Comparison of ENCODE assay signal across 8 mouse cellular contexts in genomic region chr5:134186961-134187731, GRCm38 (mm10). TPM values are rescaled to one million over a fixed set of nuclear protein-coding genes. Genes with fewer than 3 reads are reported as not detected.
DNase-seq lines count a peak whose midpoint lies in the region; ATAC-seq and TF ChIP-seq lines count a peak whose summit lies in the region.

No protein-coding gene starts in this region.

- TF ChIP-seq CTCF in kidney, adult 2 months (conservative IDR thresholded peaks at IDR 0.05; ENCODE audit: insufficient read depth, insufficient read length, low read depth, low read length) = peak; percentile 94
- peak; percentile 94 for TF ChIP-seq CTCF in lung, adult 2 months (IDR thresholded peaks at IDR 0.05; ENCODE audit: insufficient read depth, low read length)

- no peak overlapping the region for H3K27ac ChIP-seq in kidney, adult 2 months (ENCODE audit: insufficient read depth, low read depth, low read length)
- H3K27ac ChIP-seq in kidney, embryonic 14.5 days (ENCODE audit: low read depth, low read length) = no peak overlapping the region
- H3K27ac ChIP-seq in ES-E14 (ENCODE audit: insufficient read depth, low read depth, low read length, poor library complexity, severe bottlenecking) = no peak overlapping the region

- H3K4me2 ChIP-seq in kidney, embryonic 14.5 days (replicated peaks; ENCODE audit: low read depth, low read length) = no peak overlapping the region

- no peaks in the 10 kb centered on the region for H3K9me3 ChIP-seq in kidney, embryonic 14.5 days (ENCODE audit: control insufficient read depth, low read length)
- no peaks in the 10 kb centered on the region for H3K9me3 ChIP-seq in ES-E14 (ENCODE audit: control insufficient read depth, insufficient read depth, low read depth, low read length)

- no peaks in the 10 kb centered on the region for H3K36me3 ChIP-seq in kidney, adult 2 months (ENCODE audit: control insufficient read depth, insufficient read depth, low read length)
- H3K36me3 ChIP-seq in kidney, embryonic 14.5 days (ENCODE audit: control insufficient read depth, insufficient read depth, low read length) = no peaks in the 10 kb centered on the region
- no peaks in the 10 kb centered on the region for H3K36me3 ChIP-seq in ES-E14 (ENCODE audit: control insufficient read depth, insufficient read depth, low read length, poor library complexity, severe bottlenecking)

- no peak overlapping the region for H3K4me3 ChIP-seq in kidney, adult 2 months (ENCODE audit: insufficient read depth, low read depth, low read length)
- H3K4me3 ChIP-seq in kidney, embryonic 14.5 days (ENCODE audit: low read length) = no peak overlapping the region
- H3K4me3 ChIP-seq in ES-E14 (ENCODE audit: insufficient read depth in 1 of 2, low read depth in 1 of 2, low read length in 2 of 2, poor library complexity in 1 of 2, severe bottlenecking in 1 of 2) = no peak overlapping the region
- H3K4me3 ChIP-seq in lung, adult 2 months (replicated peaks; ENCODE audit: extremely low read depth, low read depth, low read length) = no peak overlapping the region

- no peak for ATAC-seq in kidney, embryonic 14.5 days (ENCODE audit: low FRiP score, low TSS enrichment)
- ATAC-seq in activated CD4-positive, CD25-positive, alpha-beta regulatory T cell, adult 4 months = no peak

- WGBS in kidney, adult 2 months = 74% methylated on average over 4 of the region's 4 CpGs
- 81% methylated on average over 4 of the region's 4 CpGs for WGBS in kidney, embryonic 14.5 days
- 61% methylated on average over 4 of the region's 4 CpGs for WGBS in lung, adult 2 months

- peaks cover 14% of the 10 kb centered on the region for H3K4me1 ChIP-seq in kidney, adult 2 months (ENCODE audit: control insufficient read depth, insufficient read depth, low read length)
- H3K4me1 ChIP-seq in kidney, embryonic 14.5 days (ENCODE audit: control insufficient read depth, insufficient read depth, low read length) = peaks cover 16% of the 10 kb centered on the region
- H3K4me1 ChIP-seq in ES-E14 (ENCODE audit: control insufficient read depth in 2 of 2, insufficient read depth in 2 of 2, low read length in 2 of 2, poor library complexity in 1 of 2) = peaks cover 0 to 5% of the 10 kb centered on the region in 2 experiments; a peak in 2 of 4 replicates
- peaks cover 6% of the 10 kb centered on the region; the same call in 1 of the 2 replicates for H3K4me1 ChIP-seq in lung, adult 2 months (ENCODE audit: control insufficient read depth, insufficient read depth, low read length)

- H3K9ac ChIP-seq in kidney, embryonic 14.5 days (ENCODE audit: low read depth, low read length) = no peak overlapping the region
- no peak overlapping the region for H3K9ac ChIP-seq in ES-E14 (ENCODE audit: insufficient read depth, low read depth, low read length, poor library complexity, severe bottlenecking)

- H3K27me3 ChIP-seq in kidney, adult 2 months (replicated peaks; ENCODE audit: control insufficient read depth, insufficient read depth, low read length) = no peaks in the 10 kb centered on the region
- H3K27me3 ChIP-seq in kidney, embryonic 14.5 days (ENCODE audit: control insufficient read depth, insufficient read depth, low read length) = no peaks in the 10 kb centered on the region

- DNase-seq in kidney, adult 2 months = peak; percentile 61
- peak; percentile 79 for DNase-seq in ES-E14 (ENCODE audit: low read depth, low spot score)
- peak; percentile 57 for DNase-seq in adrenal gland, postnatal 25 days
- DNase-seq in gastrocnemius, adult 8-10 months (ENCODE audit: low spot score in 2 of 2) = peak; percentile 47 to 49
- peak; percentile 68 for DNase-seq in lung, adult 2 months
- peak; percentile 45 for DNase-seq in skeletal muscle tissue, adult 2 months (ENCODE audit: low read depth, low spot score)

- no peak for TF ChIP-seq POLR2A in kidney, adult 2 months (IDR thresholded peaks at IDR 0.05; ENCODE audit: low read depth, low read length)
- TF ChIP-seq POLR2A in lung, adult 2 months (IDR thresholded peaks at IDR 0.05; ENCODE audit: borderline replicate concordance, extremely low read depth, low read depth, low read length) = no peak

- in situ Hi-C loops in ES-E14 (cut with MboI; ENCODE audit: low sequenced_read_pairs in 2 of 2, unreplicated experiment in 2 of 2) = loop anchor here in 1 of 2 experiments (10.0 kb wide), 2 partner anchors 158 to 278 kb away; no protein-coding TSS in a partner anchor

TF ChIP-seq in ES-E14, 5 proteins besides CTCF, POLR2A, EP300 and RAD21:
- TF ChIP-seq HCFC1 (IDR thresholded peaks at IDR 0.05; ENCODE audit: borderline replicate concordance, insufficient read depth, low read length) = no peak
- TF ChIP-seq ZC3H11A (IDR thresholded peaks at IDR 0.05; ENCODE audit: borderline replicate concordance, low read depth, low read length) = peak; percentile 94

RNA-seq across cellular contexts. Expression of gene Gtf2ird2, which starts 3.3 kb away (rescaled TPM):
- 5.6 and 5.7 TPM in 2 replicates for polyA plus RNA-seq in kidney, adult 2 months (2012; rRNA removed)
- polyA plus RNA-seq in kidney, embryonic 14.5 days (2014; fragmentation: Nextera tagmentation; extraction: Ambion mirVana) = 5.8 and 9.2 TPM in 2 replicates
- 2.2 and 2.3 TPM in 2 replicates for total RNA-seq in ES-E14 (2012; rRNA removed)
- 10.4 and 13.7 TPM in 2 replicates for total RNA-seq in adrenal gland, postnatal 25 days (2021)
- total RNA-seq in gastrocnemius, adult 8-10 months (2022) = 1 to 10 TPM; 6.9 to 8.1 (median 7.2) TPM
- 5.2 and 5.4 TPM in 2 replicates for polyA plus RNA-seq in lung, adult 2 months (2012; rRNA removed)
- polyA plus RNA-seq in activated CD4-positive, CD25-positive, alpha-beta regulatory T cell, adult 4 months (2017; shearing (Covaris generic)) = 1 to 10 TPM; 2.6 to 5.8 TPM

RNA-seq across cellular contexts. Expression of gene Rcc1l, which starts 10.6 kb away (rescaled TPM):
- polyA plus RNA-seq in kidney, adult 2 months (2012; rRNA removed) = 18.7 and 19.3 TPM in 2 replicates
- polyA plus RNA-seq in kidney, embryonic 14.5 days (2014; fragmentation: Nextera tagmentation; extraction: Ambion mirVana) = 28.9 and 35.2 TPM in 2 replicates
- 26.0 and 30.9 TPM in 2 replicates for total RNA-seq in ES-E14 (2012; rRNA removed)
- 25.4 and 29.6 TPM in 2 replicates for total RNA-seq in adrenal gland, postnatal 25 days (2021)
- total RNA-seq in gastrocnemius, adult 8-10 months (2022) = 10 to 100 TPM; 22.4 to 33.0 (median 28.5) TPM
- 12.5 and 13.3 TPM in 2 replicates for polyA plus RNA-seq in lung, adult 2 months (2012; rRNA removed)
- 1 to 10 TPM; 2.1 to 2.4 TPM for polyA plus RNA-seq in activated CD4-positive, CD25-positive, alpha-beta regulatory T cell, adult 4 months (2017; shearing (Covaris generic))

RNA-seq across cellular contexts. Expression of gene Ncf1, which starts 42.3 kb away (rescaled TPM):
- 2.6 and 6.7 TPM in 2 replicates for polyA plus RNA-seq in kidney, adult 2 months (2012; rRNA removed)
- polyA plus RNA-seq in kidney, embryonic 14.5 days (2014; fragmentation: Nextera tagmentation; extraction: Ambion mirVana) = 2.6 and 2.9 TPM in 2 replicates
- 0.16 and 0.67 TPM in 2 replicates for total RNA-seq in ES-E14 (2012; rRNA removed)
- 3.9 TPM in 2 replicates for total RNA-seq in adrenal gland, postnatal 25 days (2021)
- 1 to 10 TPM in 2 of 4 experiments, under 1 TPM in 2; 0.65 to 1.5 (median 0.94) TPM for total RNA-seq in gastrocnemius, adult 8-10 months (2022)
- 32.0 and 37.8 TPM in 2 replicates for polyA plus RNA-seq in lung, adult 2 months (2012; rRNA removed)
- polyA plus RNA-seq in activated CD4-positive, CD25-positive, alpha-beta regulatory T cell, adult 4 months (2017; shearing (Covaris generic)) = 10 to 100 TPM; 12.4 to 15.2 TPM
